Mouse (Mus musculus) layer of hippocampus, adult 9-10 months (tissue): Measurements from ENCODE around the gene Piwil1.

Source experiments
- DNase-seq: peaks from one replicate; pipeline ENCODE4 v3.0.0; 2022; ENCODE audit warnings: low spot score

Piwil1 gene

GRCm38 (mm10) chr5:128702224-128702623 is at the start of gene Piwil1:
Gene Piwil1 (plus strand): TSS chr5:128702524.
- DNase-seq = no peak

DNA sequence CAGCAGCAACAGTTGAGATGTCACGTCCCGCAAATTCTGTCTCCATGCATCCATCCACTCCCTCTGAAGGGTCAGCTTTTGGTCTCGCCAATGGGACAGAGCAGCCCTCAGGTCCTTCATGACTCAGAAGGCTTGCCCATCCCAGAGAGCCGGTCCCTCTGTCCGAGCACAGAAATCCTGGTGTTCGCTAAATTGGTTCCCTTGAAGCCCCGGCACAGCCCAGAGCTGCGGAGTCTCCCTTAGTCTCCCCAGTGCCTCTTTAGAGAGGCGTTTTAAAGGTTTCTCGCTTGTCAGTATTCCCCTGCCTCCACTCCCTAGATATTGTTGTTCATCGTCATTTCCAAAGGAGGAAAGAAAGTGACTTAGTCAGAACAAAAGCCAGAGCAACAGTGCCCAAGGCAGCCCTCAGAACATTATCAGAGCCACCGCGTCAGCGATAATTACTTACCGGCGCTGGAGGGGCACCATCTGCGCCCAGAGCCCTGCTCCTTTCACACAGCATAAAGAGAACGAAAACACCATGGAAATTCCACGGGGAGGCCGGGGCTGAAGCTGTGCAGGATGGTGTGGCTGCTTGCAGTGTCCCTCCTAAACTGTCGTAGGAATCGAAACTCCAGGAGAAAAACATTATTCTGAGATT is 45.7 kb upstream of the Piwil1 start:
- DNase-seq = no peak

- no peak for DNase-seq
Measured at GRCm38 (mm10) chr5:128660101-128660500, 42.2 kb upstream of the Piwil1 start.

GRCm38 (mm10) chr5:128662881-128663280 is 39.4 kb upstream of the Piwil1 start:
- no peak for DNase-seq

- DNase-seq = no peak
Measured at GRCm38 (mm10) chr5:128663976-128664375, 38.3 kb upstream of the Piwil1 start.

DNA sequence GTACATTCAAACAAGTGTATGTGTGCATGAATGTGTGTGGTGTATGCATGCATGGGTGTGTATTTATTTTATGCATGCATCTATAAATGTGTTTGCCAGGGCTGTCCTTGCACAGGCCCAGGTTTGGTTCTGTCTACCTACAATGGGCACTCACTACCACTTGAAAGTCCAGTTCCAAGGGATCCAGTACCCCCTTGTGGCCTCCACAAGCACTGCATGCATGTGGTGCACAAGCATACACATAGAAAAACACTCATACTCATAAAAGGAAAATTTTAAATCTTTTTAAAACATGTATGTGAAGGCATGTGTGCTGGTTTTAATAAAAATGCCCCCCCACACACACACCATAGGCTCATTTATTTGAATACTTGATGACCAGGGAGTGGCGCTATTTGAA is 37.3 kb upstream of the Piwil1 start:
- no peak for DNase-seq

DNA sequence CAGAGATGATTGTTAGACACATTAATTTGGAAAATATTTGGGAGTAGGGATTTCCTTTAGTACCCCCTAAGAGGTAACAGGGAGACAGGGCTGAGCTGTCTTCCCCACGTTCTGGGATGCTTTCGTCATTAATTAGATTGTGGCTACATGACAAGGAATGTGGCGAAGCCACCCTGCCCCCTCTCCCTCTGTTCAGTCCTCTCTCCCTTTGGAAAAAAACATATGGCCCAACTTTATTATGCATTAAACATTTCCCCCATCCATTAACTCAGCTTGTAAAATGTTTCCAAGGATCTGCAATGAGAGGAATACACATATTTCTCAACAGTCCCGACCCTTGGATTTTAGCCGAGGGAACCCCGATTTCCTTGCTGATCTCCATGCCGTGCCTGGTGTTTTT is 35.0 kb upstream of the Piwil1 start:
- DNase-seq = peak; percentile 16

DNA sequence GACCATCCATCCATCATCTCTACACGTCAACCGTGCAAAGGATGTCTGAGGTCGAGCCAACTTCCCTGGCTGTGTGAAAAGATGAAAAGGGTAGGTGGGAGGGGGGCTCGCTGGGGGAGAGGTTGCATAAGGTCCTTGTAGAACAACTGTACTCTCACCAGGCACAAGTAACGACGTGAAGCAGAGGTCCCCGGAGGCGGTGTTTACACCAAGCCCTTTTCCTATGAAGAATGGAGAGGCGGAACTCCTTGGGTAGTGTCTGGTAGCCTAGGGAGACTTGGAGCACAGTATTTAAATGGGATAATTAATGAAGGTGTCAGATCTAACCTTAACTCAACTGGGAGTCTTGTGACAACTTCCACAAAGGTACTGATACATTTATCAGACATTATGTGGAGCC is 28.2 kb upstream of the Piwil1 start:
- no peak for DNase-seq

DNA sequence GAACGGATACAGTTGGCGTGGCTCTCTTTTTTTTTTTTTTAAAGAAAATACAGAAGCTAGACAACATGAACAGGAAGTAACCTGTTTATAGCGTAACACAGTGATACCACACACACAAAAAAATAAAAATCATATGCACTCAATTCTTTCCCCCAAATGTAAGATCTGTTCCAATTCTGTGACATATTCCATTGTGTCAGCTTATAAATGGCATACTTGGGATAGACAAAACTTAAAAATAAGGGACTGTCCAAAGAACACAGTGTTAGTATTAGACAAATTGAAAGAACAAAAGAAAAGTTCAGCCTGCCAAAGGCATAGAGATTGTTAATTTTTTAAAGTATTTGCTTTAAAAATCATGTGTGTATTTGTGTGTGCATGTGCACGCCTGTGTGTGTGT is 25.0 kb upstream of the Piwil1 start:
- DNase-seq = no peak

DNA sequence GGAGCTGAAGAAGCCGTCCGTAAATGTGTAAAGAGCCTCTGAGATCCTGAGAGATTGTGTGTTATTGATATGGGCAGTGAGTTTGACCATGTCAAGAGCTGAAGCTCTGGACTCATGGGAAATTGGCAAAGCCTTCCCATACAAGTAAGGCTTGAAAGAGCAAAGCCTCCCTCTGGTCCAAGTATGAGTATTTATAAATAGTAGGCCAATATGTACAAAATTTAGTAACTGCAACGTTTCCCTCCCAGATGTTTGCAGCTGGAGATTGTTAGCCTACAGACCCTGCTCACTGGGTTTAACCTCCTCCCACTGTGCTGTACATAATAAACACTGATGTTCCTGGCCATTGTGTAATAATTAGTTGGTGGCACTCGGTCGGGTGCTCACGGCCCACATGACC is 24.5 kb upstream of the Piwil1 start:
- DNase-seq = no peak

DNA sequence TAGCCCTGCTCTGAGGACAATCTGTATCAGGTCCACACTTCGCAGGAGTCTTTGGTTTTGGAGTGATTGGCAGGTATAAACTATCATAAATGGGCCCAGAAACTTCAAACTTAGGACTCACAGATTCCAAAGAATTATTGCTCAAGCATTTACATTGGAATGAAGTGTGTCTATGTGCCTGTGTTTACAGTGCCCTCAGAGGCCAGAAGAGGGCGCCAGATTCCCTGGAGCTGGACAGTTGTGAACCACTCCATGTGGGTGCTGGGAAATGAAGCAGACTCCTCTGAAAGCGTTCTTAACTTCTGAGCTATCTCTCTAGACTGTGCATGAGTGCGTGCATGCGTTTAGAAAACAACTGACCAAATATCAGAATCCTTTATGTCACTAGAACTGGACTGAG is 20.9 kb upstream of the Piwil1 start:
- DNase-seq = no peak

GRCm38 (mm10) chr5:128684192-128684591 is 18.1 kb upstream of the Piwil1 start:
- no peak for DNase-seq

DNA sequence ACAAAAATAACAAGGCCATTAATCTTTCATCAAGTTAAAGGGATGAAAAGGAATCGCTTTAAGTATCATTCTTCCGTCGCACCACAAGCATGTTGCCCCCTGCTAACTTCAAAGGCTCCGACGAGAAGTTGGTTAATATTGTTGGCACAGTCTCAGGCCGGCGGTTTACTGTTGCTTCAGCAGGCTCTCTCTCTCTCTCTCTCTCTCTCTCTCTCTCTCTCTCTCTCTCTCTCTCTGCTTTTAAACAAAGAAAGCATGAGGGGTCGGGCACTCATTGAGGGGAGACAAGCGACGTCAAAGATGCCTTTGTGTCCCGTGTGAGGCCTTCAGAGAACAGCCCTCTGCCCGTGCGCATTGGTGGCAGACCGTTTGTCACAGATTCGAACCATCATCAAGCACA is 17.7 kb upstream of the Piwil1 start:
- no peak for DNase-seq

DNA sequence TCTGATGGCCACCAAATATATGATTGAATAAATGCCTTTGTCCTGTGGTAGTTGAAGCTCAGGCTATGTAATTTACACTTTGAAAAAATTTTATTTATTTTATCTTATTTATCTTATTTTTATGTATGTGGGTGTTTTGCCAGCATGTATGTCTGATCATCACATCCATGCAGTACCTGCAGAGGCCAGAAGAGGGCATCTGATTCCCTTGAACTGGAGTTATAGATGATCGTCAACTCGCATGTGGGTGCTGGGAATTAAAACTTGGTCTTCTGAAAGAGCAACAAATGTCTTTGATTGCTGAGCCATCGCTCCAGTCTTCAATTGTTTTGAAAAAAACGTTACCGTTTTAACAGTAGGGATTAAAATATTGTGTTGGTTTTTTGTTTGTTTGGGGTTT is 15.2 kb upstream of the Piwil1 start:
- no peak for DNase-seq

- DNase-seq = no peak
Measured at GRCm38 (mm10) chr5:128694107-128694506, 8.2 kb upstream of the Piwil1 start.

DNA sequence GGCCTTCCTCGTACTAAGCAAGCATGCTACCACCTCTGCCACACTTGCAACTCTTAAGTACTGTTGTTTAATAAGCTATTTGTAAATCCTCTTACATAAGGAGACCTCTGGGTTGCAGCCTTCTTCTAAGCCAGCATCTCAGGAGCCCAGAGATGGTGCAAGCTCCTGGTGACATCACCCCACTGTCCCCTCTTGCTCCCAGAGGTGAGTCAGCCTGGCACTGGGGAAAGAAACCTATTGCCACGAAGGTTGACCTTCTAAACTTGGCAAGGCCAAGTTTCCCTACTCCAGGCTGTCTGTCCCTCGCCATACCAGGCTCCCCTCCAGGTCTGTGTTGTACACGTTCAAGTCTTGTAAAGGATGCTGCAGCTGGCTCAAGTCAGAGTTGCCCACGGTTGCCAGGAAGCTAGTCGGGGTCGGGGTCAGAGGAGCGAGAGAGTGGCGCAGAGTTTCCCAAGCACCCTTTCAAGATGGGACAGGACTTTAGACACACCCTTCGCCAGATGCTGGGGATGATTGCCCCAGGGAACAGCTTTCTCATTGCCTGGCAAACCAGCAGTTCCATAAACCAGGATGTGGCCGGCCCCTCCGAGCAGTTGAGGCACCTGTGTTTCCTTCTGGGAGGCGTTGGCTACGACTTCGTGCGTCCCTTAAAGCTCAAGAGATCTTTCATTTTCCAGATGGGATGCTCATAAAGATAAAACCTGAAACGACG is 7.6 kb upstream of the Piwil1 start:
- no peak for DNase-seq

GRCm38 (mm10) chr5:128696824-128697223 is 5.5 kb upstream of the Piwil1 start:
- DNase-seq = no peak

GRCm38 (mm10) chr5:128700716-128701115 is 1.6 kb upstream of the Piwil1 start:
- DNase-seq = no peak

DNA sequence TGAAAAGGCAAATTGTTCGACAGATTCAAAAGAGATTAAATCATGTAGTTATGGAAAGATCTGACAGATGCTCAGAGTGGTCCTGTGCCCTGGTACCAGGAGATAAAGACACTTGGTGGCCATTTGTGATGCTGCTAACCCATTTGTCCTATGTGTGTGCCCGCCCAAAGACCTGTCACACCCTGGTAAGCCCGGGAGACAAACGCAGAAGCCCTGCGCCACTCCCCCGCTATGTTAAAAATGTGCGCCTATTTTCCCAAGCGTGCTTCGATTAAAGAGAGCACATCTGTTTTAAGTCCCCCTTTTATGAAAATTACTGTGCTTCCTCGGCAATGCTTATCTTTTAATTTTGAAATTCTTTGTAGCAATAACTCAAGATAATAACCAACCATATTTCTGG is 1.4 kb downstream of the Piwil1 start:
- no peak for DNase-seq

DNA sequence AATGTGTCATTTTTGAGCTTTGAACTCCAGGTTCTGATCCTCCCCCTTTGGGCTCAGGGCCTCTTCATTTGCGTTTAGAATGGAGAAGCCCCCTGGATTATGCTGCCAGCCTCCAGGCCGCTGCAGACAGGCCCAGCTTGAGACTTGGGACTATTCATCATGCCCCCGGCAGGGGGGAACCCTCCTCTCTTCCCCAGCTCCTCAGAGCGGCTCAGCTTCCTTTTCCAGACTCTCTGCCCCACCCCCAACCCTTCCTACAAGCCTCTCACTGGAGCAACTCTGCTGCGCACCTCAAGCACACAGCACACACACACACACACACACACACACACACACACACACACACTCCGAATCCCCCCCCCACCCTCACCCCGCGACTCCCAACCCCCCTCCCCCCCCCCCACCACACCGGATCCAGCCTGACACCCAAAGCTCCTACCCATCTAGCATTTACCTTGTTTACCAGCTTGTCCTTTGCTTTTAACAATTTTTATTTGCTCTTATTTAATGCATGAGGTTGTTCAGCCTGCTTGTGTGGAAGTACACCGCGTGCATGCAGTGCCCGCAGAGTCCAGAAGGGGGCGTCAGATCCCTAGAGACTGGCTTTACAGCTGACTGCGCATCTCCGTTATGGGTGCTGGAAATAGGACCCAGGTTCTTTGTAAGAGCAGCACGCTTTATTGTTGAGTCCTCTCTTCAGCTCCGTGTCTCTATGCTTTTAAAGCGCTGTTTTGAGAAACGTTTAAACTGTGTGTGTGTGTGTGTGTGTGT is 2.0 kb downstream of the Piwil1 start:
- no peak for DNase-seq

DNA sequence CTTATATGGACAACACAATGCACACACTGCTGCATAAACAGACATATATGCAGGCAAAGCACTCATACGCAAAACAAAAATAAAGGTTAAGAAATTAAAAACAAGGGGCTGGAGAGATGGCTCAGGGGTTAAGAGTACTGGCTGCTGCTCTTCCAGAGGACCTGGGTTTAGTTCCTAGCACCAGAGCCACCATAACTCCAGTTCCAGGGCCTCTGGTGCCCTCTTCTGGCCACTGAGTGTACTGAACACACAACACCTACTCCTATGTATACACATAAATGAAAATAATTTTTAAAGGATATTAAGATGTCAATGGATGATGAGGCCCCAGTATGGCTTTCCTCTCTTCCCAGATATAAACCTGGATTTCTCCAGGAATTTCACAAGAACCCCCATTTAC is 4.1 kb downstream of the Piwil1 start:
- no peak for DNase-seq

DNA sequence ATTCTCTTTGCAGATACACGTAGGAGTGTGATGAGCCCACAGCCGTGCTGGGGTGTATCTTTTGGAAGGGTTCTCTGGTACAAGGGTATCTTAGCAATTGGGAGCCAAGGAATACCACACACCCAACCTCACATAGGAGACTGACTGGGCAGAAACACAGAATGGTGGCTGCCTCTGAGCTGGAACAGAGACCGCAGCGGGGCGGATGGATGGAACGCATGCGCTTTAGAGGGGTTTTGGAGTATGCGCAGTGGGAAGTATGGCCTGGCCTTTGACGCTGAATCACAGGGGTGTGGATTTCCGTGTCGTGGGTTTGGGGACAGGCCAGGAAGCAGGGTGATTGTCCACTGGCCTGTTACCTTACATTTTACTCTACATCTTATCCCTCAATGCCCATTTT is 4.9 kb downstream of the Piwil1 start:
- DNase-seq = no peak

GRCm38 (mm10) chr5:128708929-128709328 is 6.6 kb downstream of the Piwil1 start:
- DNase-seq = no peak
